Mouse (Mus musculus) CH12.LX (cell line): ENCODE results near the gene Abhd14b. TPM values are rescaled to one million over a fixed set of nuclear protein-coding genes. Genes with fewer than 3 reads are reported as not detected.

Experiments
- DNase-seq: peaks from one replicate; pipeline ENCODE4 v3.0.0-alpha.2; 2013; ENCODE audit errors: extremely low read depth
- H3K27ac ChIP-seq: 2 replicates; pipeline ENCODE4 v1.5.1; 2012; ENCODE audit warnings: low read depth, mild to moderate bottlenecking, control low read depth, moderate library complexity; ENCODE audit not compliant: insufficient read depth
- H3K27me3 ChIP-seq: replicated peaks from 2 replicates; pipeline ENCODE3; 2012; ENCODE audit warnings: inconsistent platforms
- H3K36me3 ChIP-seq, 2 experiments: replicated peaks in 1 of 2; 2 replicates each; pipeline versions ENCODE3 to v1.6.1; 2012; ENCODE audit warnings: inconsistent platforms in 1 of 2, low read length in 1 of 2, mild to moderate bottlenecking in 1 of 2, mixed read lengths in 1 of 2, moderate library complexity in 1 of 2; ENCODE audit not compliant: control insufficient read depth in 1 of 2, insufficient read depth in 1 of 2
- H3K4me1 ChIP-seq, 2 experiments: 2 replicates each; pipeline ENCODE4 v1.6.1; 2012; ENCODE audit warnings: inconsistent platforms in 1 of 2, moderate library complexity in 1 of 2; ENCODE audit not compliant: insufficient read depth in 2 of 2, control insufficient read depth in 1 of 2
- H3K4me2 ChIP-seq: 2 replicates; pipeline ENCODE4 v1.6.1; 2012; ENCODE audit warnings: low read depth, mild to moderate bottlenecking, control low read depth; ENCODE audit not compliant: poor library complexity, insufficient read depth, severe bottlenecking
- H3K4me3 ChIP-seq, 3 experiments: fragments of 150-350 bp in 1 of 3; sonication (generic) in 1 of 3; replicated peaks in 1 of 3; 2 replicates each; pipeline versions ENCODE3 to v1.5.1; 2011 to 2012; ENCODE audit warnings: low read depth in 2 of 3, low read length in 2 of 3, mild to moderate bottlenecking in 2 of 3, moderate library complexity in 2 of 3, control low read depth in 1 of 3, improper control_type of control experiment in 1 of 3, inconsistent platforms in 1 of 3, mixed read lengths in 1 of 3; ENCODE audit not compliant: poor library complexity in 1 of 3
- H3K79me2 ChIP-seq: replicated peaks from 2 replicates; pipeline ENCODE4 v1.6.1; 2012; ENCODE audit warnings: mild to moderate bottlenecking, moderate library complexity; ENCODE audit not compliant: control insufficient read depth, poor library complexity, insufficient read depth, severe bottlenecking; ENCODE audit errors: extremely low read depth
- H3K9ac ChIP-seq: 2 replicates; pipeline ENCODE4 v1.6.1; 2012; ENCODE audit warnings: low read depth, mild to moderate bottlenecking, control low read depth, moderate library complexity; ENCODE audit not compliant: insufficient read depth
- H3K9me3 ChIP-seq: replicated peaks from 2 replicates; pipeline ENCODE3; 2012; ENCODE audit warnings: low read length, inconsistent platforms, mixed read lengths
- BHLHE40 ChIP-seq: IDR thresholded peaks from 2 replicates; pipeline ENCODE4 v1.6.1; 2011; ENCODE audit warnings: mild to moderate bottlenecking, low read depth, low read length, improper control_type of control experiment
- CHD1 ChIP-seq: IDR thresholded peaks from 2 replicates; pipeline ENCODE4 v1.6.1; 2012; ENCODE audit warnings: low read depth, low read length, improper control_type of control experiment, inconsistent platforms
- CHD2 ChIP-seq: IDR thresholded peaks from 2 replicates; pipeline ENCODE4 v1.6.1; 2011; ENCODE audit warnings: low read length, improper control_type of control experiment
- E2F4 ChIP-seq: IDR thresholded peaks from 2 replicates; pipeline ENCODE4 v1.6.1; 2011; ENCODE audit warnings: low read depth, low read length, improper control_type of control experiment; ENCODE audit not compliant: insufficient replicate concordance
- ELF1 ChIP-seq: IDR thresholded peaks from 2 replicates; pipeline ENCODE4 v1.6.1; 2014; ENCODE audit warnings: low read depth, mild to moderate bottlenecking, inconsistent platforms, low read length, improper control_type of control experiment
- EP300 ChIP-seq: IDR thresholded peaks from 2 replicates; pipeline ENCODE4 v1.6.1; 2011; ENCODE audit warnings: low read length, improper control_type of control experiment
- ETS1 ChIP-seq: conservative IDR thresholded peaks from 2 replicates; pipeline ENCODE4 v1.6.1; 2012; ENCODE audit warnings: low read depth, mild to moderate bottlenecking, inconsistent platforms, low read length, improper control_type of control experiment, moderate library complexity
- HCFC1 ChIP-seq: IDR thresholded peaks from 2 replicates; pipeline ENCODE4 v1.6.1; 2012; ENCODE audit warnings: low read depth, mild to moderate bottlenecking, inconsistent platforms, low read length, improper control_type of control experiment
- IRF4 ChIP-seq: IDR thresholded peaks from 2 replicates; pipeline ENCODE4 v1.6.1; 2014; ENCODE audit warnings: low read depth, mild to moderate bottlenecking, inconsistent platforms, low read length, improper control_type of control experiment
- KAT2A ChIP-seq: IDR thresholded peaks from 2 replicates; pipeline ENCODE4 v1.6.1; 2012; ENCODE audit warnings: low read length, improper control_type of control experiment, inconsistent platforms; ENCODE audit not compliant: insufficient replicate concordance
- MAFK ChIP-seq: IDR thresholded peaks from 2 replicates; pipeline ENCODE4 v1.6.1; 2011; ENCODE audit warnings: low read length, improper control_type of control experiment; ENCODE audit not compliant: insufficient replicate concordance
- MAZ ChIP-seq: IDR thresholded peaks from 2 replicates; pipeline ENCODE4 v1.6.1; 2012; ENCODE audit warnings: low read depth, mild to moderate bottlenecking, inconsistent platforms, low read length, improper control_type of control experiment, moderate library complexity
- MEF2A ChIP-seq: IDR thresholded peaks from 2 replicates; pipeline ENCODE4 v1.6.1; 2014; ENCODE audit warnings: low read depth, mild to moderate bottlenecking, inconsistent platforms, low read length, improper control_type of control experiment, borderline replicate concordance
- MYC ChIP-seq: IDR thresholded peaks from 2 replicates; pipeline ENCODE4 v1.6.1; 2011; ENCODE audit warnings: low read depth, mild to moderate bottlenecking, improper control_type of control experiment, low read length
- NRF1 ChIP-seq: IDR thresholded peaks from 2 replicates; pipeline ENCODE4 v1.6.1; 2014; ENCODE audit warnings: low read depth, mild to moderate bottlenecking, inconsistent platforms, low read length, improper control_type of control experiment, moderate library complexity
- POLR2A ChIP-seq: IDR thresholded peaks from 2 replicates; pipeline ENCODE4 v1.6.1; 2011; ENCODE audit warnings: low read depth, mild to moderate bottlenecking, improper control_type of control experiment, low read length
- POLR2AphosphoS2 ChIP-seq: IDR thresholded peaks from 2 replicates; pipeline ENCODE4 v1.6.1; 2011; ENCODE audit warnings: low read depth, low read length, improper control_type of control experiment
- RAD21 ChIP-seq: IDR thresholded peaks from 2 replicates; pipeline ENCODE4 v1.6.1; 2011; ENCODE audit warnings: low read depth, mild to moderate bottlenecking, low read length, improper control_type of control experiment, moderate library complexity
- SIN3A ChIP-seq: IDR thresholded peaks from 2 replicates; pipeline ENCODE4 v1.6.1; 2012; ENCODE audit warnings: low read length, improper control_type of control experiment, inconsistent platforms
- SMC3 ChIP-seq: IDR thresholded peaks from 2 replicates; pipeline ENCODE4 v1.6.1; 2011; ENCODE audit warnings: low read depth, low read length, improper control_type of control experiment
- TBP ChIP-seq: conservative IDR thresholded peaks from 2 replicates; pipeline ENCODE4 v1.6.1; 2011; ENCODE audit warnings: low read depth, low read length, improper control_type of control experiment
- TCF12 ChIP-seq: IDR thresholded peaks from 2 replicates; pipeline ENCODE4 v1.6.1; 2014; ENCODE audit warnings: low read depth, mild to moderate bottlenecking, inconsistent platforms, low read length, improper control_type of control experiment
- UBTF ChIP-seq: IDR thresholded peaks from 2 replicates; pipeline ENCODE4 v1.6.1; 2012; ENCODE audit warnings: low read depth, mild to moderate bottlenecking, inconsistent platforms, low read length, improper control_type of control experiment, moderate library complexity
- USF1 ChIP-seq: IDR thresholded peaks from 2 replicates; pipeline ENCODE4 v1.6.1; 2014; ENCODE audit warnings: low read depth, mild to moderate bottlenecking, inconsistent platforms, low read length, improper control_type of control experiment
- USF2 ChIP-seq: conservative IDR thresholded peaks from 2 replicates; pipeline ENCODE4 v1.6.1; 2011; ENCODE audit warnings: low read depth, low read length, improper control_type of control experiment
- ZC3H11A ChIP-seq: IDR thresholded peaks from 2 replicates; pipeline ENCODE4 v1.6.1; 2012; ENCODE audit warnings: low read depth, mild to moderate bottlenecking, inconsistent platforms, low read length, improper control_type of control experiment
- ZMIZ1 ChIP-seq: IDR thresholded peaks from 2 replicates; pipeline ENCODE4 v1.6.1; 2012; ENCODE audit warnings: low read depth, mild to moderate bottlenecking, inconsistent platforms, low read length, improper control_type of control experiment
- ZNF384 ChIP-seq: IDR thresholded peaks from 2 replicates; pipeline ENCODE4 v1.6.1; 2012; ENCODE audit warnings: low read depth, low read length, improper control_type of control experiment, inconsistent platforms
- dilution Hi-C: fragments of 300-500 bp; cut with MboI; formaldehyde crosslinking; loops from 2 replicates; pipeline ENCODE4 v1.14.3; 2020; ENCODE audit warnings: low sequenced_read_pairs; ENCODE audit not compliant: extremely low pct_unique_long_range_greater_than_20kb, extremely low pct_ligation_motif_present
- in situ Hi-C: fragments of 300-500 bp; cut with MboI; formaldehyde crosslinking; loops from 3 replicates; pipeline ENCODE4 v1.14.3; 2019; ENCODE audit warnings: low sequenced_read_pairs, low pct_ligation_motif_present, low pct_unique_long_range_greater_than_20kb, mixed read lengths
- polyA plus RNA-seq: library from polyadenylated mRNA; unstranded; fragments of >175 nt; gene quantifications from 2 replicates; pipeline ENCODE4 v1.2.1, GENCODE M21; 2012; ENCODE audit warnings: low read depth; ENCODE audit not compliant: insufficient read length
- total RNA-seq, 2 experiments: library from RNA; depleted of rRNA; stranded (reverse); fragments of 300-350 nt in 1 of 2; fragments of >200 nt in 1 of 2; gene quantifications; 2 replicates each; pipeline ENCODE4 v1.2.3; 2012 to 2014

Abhd14b gene
- total and polyA plus RNA-seq, 3 experiments = 2.9 to 5.4 (median 5.3) TPM

DNA sequence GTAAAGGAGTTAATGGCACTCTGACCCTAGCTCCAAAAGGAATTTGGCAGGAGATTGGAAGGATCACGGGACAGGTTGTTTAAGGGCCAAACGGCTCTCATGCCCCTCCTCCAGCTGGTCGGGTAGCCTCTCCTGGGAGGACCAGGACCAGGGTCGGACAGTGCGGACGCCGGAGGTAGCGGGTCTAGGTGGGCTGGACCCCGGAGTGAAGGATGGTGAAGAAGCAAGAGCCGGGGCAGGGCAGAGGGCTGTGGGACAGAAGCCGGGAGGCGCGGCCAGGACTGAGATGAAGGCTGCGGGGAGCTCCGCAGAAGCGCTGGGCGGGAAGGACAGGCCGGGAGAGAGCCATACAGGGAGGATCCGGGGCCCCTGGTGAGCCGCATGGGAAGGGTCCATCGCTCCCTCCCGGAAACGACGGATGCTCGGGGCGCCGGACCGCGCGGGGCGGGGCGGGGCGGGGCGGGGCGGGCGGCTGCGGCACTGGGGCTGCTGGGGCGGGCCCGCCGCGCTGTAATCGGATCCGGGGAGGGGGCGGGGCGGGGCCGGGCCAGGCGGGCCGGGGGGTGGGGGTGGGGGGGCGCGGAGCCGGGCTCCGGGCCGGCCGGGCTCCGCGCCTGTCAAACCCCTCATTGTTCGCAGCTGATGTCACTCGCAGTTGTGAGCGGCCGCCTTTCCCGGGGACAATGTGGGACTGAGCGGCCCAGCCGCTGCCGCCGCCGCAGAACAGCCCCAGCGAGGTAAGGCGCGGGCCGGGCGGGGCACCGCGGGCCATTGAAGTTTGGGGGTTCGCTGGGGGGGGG lies 6.2 kb downstream of the Abhd14b start, which contains the start of gene Pcbp4 (continued):
- no peak for TF ChIP-seq E2F4
- 0 out of 2 replicates have a peak, but pooled peaks have one; percentile 7 for TF ChIP-seq TCF12
- no peak for TF ChIP-seq MAFK
- TF ChIP-seq SMC3 = no peak
- TF ChIP-seq USF1 = no peak
- no peak for TF ChIP-seq CHD2
- TF ChIP-seq ELF1 = no peak
- no peak for TF ChIP-seq NRF1
- TF ChIP-seq CHD1 = no peak
- TF ChIP-seq USF2 = no peak
- no peak for TF ChIP-seq MYC
- TF ChIP-seq, all 38 proteins: peak for 5

- H3K9me3 ChIP-seq = no peaks in the 10 kb centered on the region
- H3K36me3 ChIP-seq = peaks cover 0 to 47% of the 10 kb centered on the region in 2 experiments
- dilution Hi-C loops (no loop called here), in situ Hi-C loops (no loop called here)
- H3K4me3 ChIP-seq = peak overlapping the region; percentile 68 to 75 (median 69)
- H3K9ac ChIP-seq = peak overlapping the region; percentile 92
- H3K79me2 ChIP-seq = no peaks in the 10 kb centered on the region
- H3K4me1 ChIP-seq = peaks cover 27 to 71% of the 10 kb centered on the region in 2 experiments
- no peak for TF ChIP-seq MAFK
- TF ChIP-seq ZC3H11A = no peak
- peak; percentile 39; the same call in 1 of the 2 replicates for TF ChIP-seq ZMIZ1
- TF ChIP-seq KAT2A = no peak
- peak; percentile 69; the same call in 1 of the 2 replicates for TF ChIP-seq TCF12
- no peak for TF ChIP-seq USF1
- no peak for TF ChIP-seq POLR2AphosphoS2
- TF ChIP-seq UBTF = peak; percentile 33; the same call in 1 of the 2 replicates
- TF ChIP-seq BHLHE40 = no peak
- no peak for TF ChIP-seq MYC
- TF ChIP-seq IRF4 = no peak
- no peak for TF ChIP-seq MAZ
- TF ChIP-seq TBP = 0 out of 2 replicates have a peak, but pooled peaks have one; percentile 39
- TF ChIP-seq ZNF384 = no peak
- TF ChIP-seq POLR2A = peak; percentile 50
- no peak for TF ChIP-seq NRF1
- no peak for TF ChIP-seq ETS1
- TF ChIP-seq RAD21 = no peak
- TF ChIP-seq MEF2A = peak; percentile 58; the same call in 1 of the 2 replicates
- peak; percentile 58; the same call in 1 of the 2 replicates for TF ChIP-seq SIN3A
- TF ChIP-seq ELF1 = no peak
- no peak for TF ChIP-seq HCFC1
- TF ChIP-seq EP300 = no peak
- H3K27ac ChIP-seq = no peak overlapping the region
- DNase-seq = peak; percentile 79
- H3K27me3 ChIP-seq = no peaks in the 10 kb centered on the region
- H3K4me2 ChIP-seq = peak overlapping the region; percentile 71
Measured at GRCm38 (mm10) chr9:106454071-106454761, 7.0 kb downstream of the Abhd14b start.
